7 mouse cellular contexts compared by ENCODE assay signal in genomic region chr10:128459409-128460269, GRCm38 (mm10). TPM values are rescaled to one million over a fixed set of nuclear protein-coding genes. Genes with fewer than 3 reads are reported as not detected.
DNase-seq lines count a peak whose midpoint lies in the region; ATAC-seq lines count a peak whose summit lies in the region.

No protein-coding gene starts in this region.

- no peaks in the 10 kb centered on the region for H3K9me3 ChIP-seq in heart, embryonic 14.5 days (ENCODE audit: control insufficient read depth, low read length)

- peak overlapping the region; percentile 89 to 95 for H3K4me3 ChIP-seq in heart, embryonic 14.5 days (ENCODE audit: control insufficient read depth in 1 of 2, insufficient read depth in 1 of 2, low read depth in 1 of 2, low read length in 2 of 2)
- peak overlapping the region; percentile 81 for H3K4me3 ChIP-seq in macrophage (ENCODE audit: inconsistent target)

- H3K27me3 ChIP-seq in heart, embryonic 14.5 days (ENCODE audit: control insufficient read depth, insufficient read depth, low read length): no peaks in the 10 kb centered on the region

- peak overlapping the region; percentile 86 for H3K4me2 ChIP-seq in heart, embryonic 14.5 days (ENCODE audit: low read length)

- peaks cover 24% of the 10 kb centered on the region for H3K79me2 ChIP-seq in macrophage (ENCODE audit: inconsistent target)

- ATAC-seq in activated CD4-positive, CD25-positive, alpha-beta regulatory T cell, adult 4 months: peak; percentile 51
- peak; percentile 59 for ATAC-seq in heart, embryonic 14.5 days (ENCODE audit: insufficient number of reproducible peaks, insufficient read depth, low FRiP score, low read depth)

- H3K9ac ChIP-seq in heart, embryonic 14.5 days (ENCODE audit: low read length): peak overlapping the region; percentile 93

- H3K27ac ChIP-seq in heart, embryonic 14.5 days (replicated peaks in 1 of 2; ENCODE audit: control insufficient read depth in 1 of 2, insufficient read depth in 1 of 2, low read depth in 2 of 2, low read length in 2 of 2): peak overlapping the region; percentile 91 to 92
- H3K27ac ChIP-seq in macrophage: peak overlapping the region; percentile 42

- 2% methylated on average over 25 of the region's 67 CpGs for WGBS in heart, embryonic 14.5 days
- 1% methylated on average over 18 of the region's 67 CpGs for WGBS in macrophage (ENCODE audit: missing documents)

- H3K4me1 ChIP-seq in heart, embryonic 14.5 days (ENCODE audit: control insufficient read depth in 2 of 2, insufficient read depth in 2 of 2, low read length in 2 of 2): peaks cover 0 to 15% of the 10 kb centered on the region in 2 experiments; a peak in 2 of 4 replicates

- H3K36me3 ChIP-seq in heart, embryonic 14.5 days (ENCODE audit: control insufficient read depth, insufficient read depth, low read length): peaks cover 40% of the 10 kb centered on the region
- peaks cover 32% of the 10 kb centered on the region for H3K36me3 ChIP-seq in macrophage (ENCODE audit: inconsistent target)

- peak; percentile 28 to 30 for DNase-seq in CD8-positive naive resting alpha-beta T cell, adult 2 months (ENCODE audit: low read depth in 2 of 2, low spot score in 2 of 2)
- peak; percentile 61 for DNase-seq in embryo, embryonic 9.5 days (ENCODE audit: extremely low spot score)
- DNase-seq in layer of hippocampus, postnatal 25 days (ENCODE audit: extremely low spot score in 1 of 2, low spot score in 1 of 2): peak; percentile 33 to 43
- DNase-seq in skeletal muscle tissue, adult 2 months (ENCODE audit: low read depth, low spot score): peak; percentile 16

RNA-seq across cellular contexts. Expression of gene Smarcc2, which starts 0.6 kb away (rescaled TPM):
- 10 to 100 TPM; 53.8 to 54.8 TPM for polyA plus RNA-seq in activated CD4-positive, CD25-positive, alpha-beta regulatory T cell, adult 4 months (2017; shearing (Covaris generic))
- 62.4 and 63.7 TPM in 2 replicates for polyA plus RNA-seq in heart, embryonic 14.5 days (2014; fragmentation: Nextera tagmentation; extraction: Ambion mirVana)
- total RNA-seq in layer of hippocampus, postnatal 25 days (2021): 100 to 1,000 TPM; 228 to 242 TPM
- total RNA-seq in macrophage (2018; cell fraction: chromatin; rRNA removed): 100 to 1,000 TPM in 24 of 26 experiments, 10 to 100 TPM in 2; 82.9 to 296 (median 182) TPM
- 100 to 1,000 TPM in 3 of 26 experiments, 10 to 100 TPM in 23; 72.8 to 108 (median 92.6) TPM for total RNA-seq in macrophage (2018; cell fraction: cytosol; rRNA removed)
- 100 to 1,000 TPM in 12 of 26 experiments, 10 to 100 TPM in 14; 54.6 to 141 (median 98.1) TPM for total RNA-seq in macrophage (2018; cell fraction: nucleus; rRNA removed)
- 73.6 to 136 TPM (median 74.8 TPM) in 3 replicates for polyA plus RNA-seq in macrophage (2018)

RNA-seq across cellular contexts. Expression of gene Myl6, which starts 34.3 kb away (rescaled TPM):
- polyA plus RNA-seq in activated CD4-positive, CD25-positive, alpha-beta regulatory T cell, adult 4 months (2017; shearing (Covaris generic)): 1,000 to 10,000 TPM; 1,113 TPM
- 1,060 and 1,246 TPM in 2 replicates for polyA plus RNA-seq in heart, embryonic 14.5 days (2014; fragmentation: Nextera tagmentation; extraction: Ambion mirVana)
- total RNA-seq in layer of hippocampus, postnatal 25 days (2021): 100 to 1,000 TPM; 551 to 619 TPM
- 100 to 1,000 TPM; 104 to 402 (median 256) TPM for total RNA-seq in macrophage (2018; cell fraction: chromatin; rRNA removed)
- 1,000 to 10,000 TPM in 24 of 26 experiments, 100 to 1,000 TPM in 2; 852 to 1,734 (median 1,138) TPM for total RNA-seq in macrophage (2018; cell fraction: cytosol; rRNA removed)
- 100 to 1,000 TPM; 190 to 507 (median 328) TPM for total RNA-seq in macrophage (2018; cell fraction: nucleus; rRNA removed)
- polyA plus RNA-seq in macrophage (2018): 1,390 to 2,190 TPM (median 1,921 TPM) in 3 replicates

RNA-seq across cellular contexts. Expression of gene Myl6b, which starts 38.8 kb away (rescaled TPM):
- polyA plus RNA-seq in activated CD4-positive, CD25-positive, alpha-beta regulatory T cell, adult 4 months (2017; shearing (Covaris generic)): 1 to 10 TPM; 2.0 to 6.9 TPM
- polyA plus RNA-seq in heart, embryonic 14.5 days (2014; fragmentation: Nextera tagmentation; extraction: Ambion mirVana): 5.0 and 5.5 TPM in 2 replicates
- total RNA-seq in layer of hippocampus, postnatal 25 days (2021): 10 to 100 TPM; 17.4 to 18.9 TPM
- total RNA-seq in macrophage (2018; cell fraction: chromatin; rRNA removed): 1 to 10 TPM in 5 of 26 experiments, under 1 TPM in 5, not detected in 16; 0.68 to 4.6 (median 1.1) TPM
- total RNA-seq in macrophage (2018; cell fraction: cytosol; rRNA removed): 1 to 10 TPM; 1.9 to 3.5 (median 2.4) TPM
- total RNA-seq in macrophage (2018; cell fraction: nucleus; rRNA removed): 1 to 10 TPM in 8 of 26 experiments, under 1 TPM in 9, not detected in 9; 0.59 to 2.2 (median 1.00) TPM
- polyA plus RNA-seq in macrophage (2018): 0.73 to 1.7 TPM (median 1.4 TPM) in 3 replicates

RNA-seq across cellular contexts. Expression of gene Rnf41, which starts 48.2 kb away (rescaled TPM):
- 10 to 100 TPM; 26.1 to 39.3 TPM for polyA plus RNA-seq in activated CD4-positive, CD25-positive, alpha-beta regulatory T cell, adult 4 months (2017; shearing (Covaris generic))
- 23.7 and 24.6 TPM in 2 replicates for polyA plus RNA-seq in heart, embryonic 14.5 days (2014; fragmentation: Nextera tagmentation; extraction: Ambion mirVana)
- 10 to 100 TPM; 68.0 to 76.9 TPM for total RNA-seq in layer of hippocampus, postnatal 25 days (2021)
- 100 to 1,000 TPM in 1 of 26 experiments, 10 to 100 TPM in 25; 20.7 to 101 (median 48.4) TPM for total RNA-seq in macrophage (2018; cell fraction: chromatin; rRNA removed)
- total RNA-seq in macrophage (2018; cell fraction: cytosol; rRNA removed): 10 to 100 TPM; 26.8 to 47.9 (median 36.3) TPM
- 100 to 1,000 TPM in 1 of 26 experiments, 10 to 100 TPM in 25; 28.1 to 103 (median 45.2) TPM for total RNA-seq in macrophage (2018; cell fraction: nucleus; rRNA removed)
- polyA plus RNA-seq in macrophage (2018): 26.5 to 35.2 TPM (median 33.6 TPM) in 3 replicates

RNA-seq across cellular contexts. Expression of gene Nabp2, which starts 48.3 kb away (rescaled TPM):
- polyA plus RNA-seq in activated CD4-positive, CD25-positive, alpha-beta regulatory T cell, adult 4 months (2017; shearing (Covaris generic)): 10 to 100 TPM; 75.0 to 81.0 TPM
- polyA plus RNA-seq in heart, embryonic 14.5 days (2014; fragmentation: Nextera tagmentation; extraction: Ambion mirVana): 64.5 and 66.6 TPM in 2 replicates
- total RNA-seq in layer of hippocampus, postnatal 25 days (2021): 100 to 1,000 TPM in 1 of 2 experiments, 10 to 100 TPM in 1; 96.7 to 101 TPM
- total RNA-seq in macrophage (2018; cell fraction: chromatin; rRNA removed): 10 to 100 TPM in 12 of 26 experiments, 1 to 10 TPM in 14; 2.0 to 21.4 (median 9.2) TPM
- 10 to 100 TPM; 33.5 to 58.9 (median 48.1) TPM for total RNA-seq in macrophage (2018; cell fraction: cytosol; rRNA removed)
- 10 to 100 TPM in 16 of 26 experiments, 1 to 10 TPM in 10; 5.7 to 22.4 (median 12.2) TPM for total RNA-seq in macrophage (2018; cell fraction: nucleus; rRNA removed)
- polyA plus RNA-seq in macrophage (2018): 44.1 to 130 TPM (median 65.7 TPM) in 3 replicates

Comparison
In these comparisons a context has a peak if more than half of its experiments do, and no peak if none do; other contexts are left out.
1. Peak in every context shown above with its lines: DNase-seq, ATAC-seq, H3K4me3 ChIP-seq and H3K27ac ChIP-seq.